Mouse (Mus musculus): ENCODE results near the gene Pecr. TPM values are rescaled to one million over a fixed set of nuclear protein-coding genes. Genes with fewer than 3 reads are reported as not detected.

Gene Pecr
- polyA plus RNA-seq, 2 experiments = 20.5 to 31.2 TPM

- H3K4me2 ChIP-seq (replicated peaks; ENCODE audit: low read depth, low read length, severe bottlenecking) = no peak overlapping the region
- H3K4me3 ChIP-seq (replicated peaks; ENCODE audit: low read length) = no peak overlapping the region
- H3K36me3 ChIP-seq (ENCODE audit: control insufficient read depth, insufficient read depth, low read length) = no peaks in the 10 kb centered on the region; the same call in 1 of the 2 replicates
- H3K4me1 ChIP-seq (ENCODE audit: control insufficient read depth, insufficient read depth, low read length) = no peaks in the 10 kb centered on the region
- no peaks in the 10 kb centered on the region for H3K9me3 ChIP-seq (ENCODE audit: control insufficient read depth, low read length)
- ATAC-seq (ENCODE audit: low FRiP score, low read depth) (no peak), DNase-seq (ENCODE audit: low spot score) (no peak)
- H3K27ac ChIP-seq (replicated peaks; ENCODE audit: low read depth, low read length) = no peak overlapping the region
- H3K9ac ChIP-seq (ENCODE audit: low read depth, low read length, severe bottlenecking) = no peak overlapping the region
- no peaks in the 10 kb centered on the region for H3K27me3 ChIP-seq (ENCODE audit: control insufficient read depth, insufficient read depth, low read length)
- WGBS = 85% methylated on average over 8 of the region's 8 CpGs
- TF ChIP-seq POLR2A (IDR thresholded peaks at IDR 0.05; ENCODE audit: borderline replicate concordance, extremely low read depth, insufficient read depth, insufficient read length) = no peak
Observed at GRCm38 (mm10) chr1:72295746-72296145, 11.6 kb upstream of the Pecr start.

- no peak for DNase-seq (ENCODE audit: low spot score)
- Histone ChIP-seq H3K4me2 (replicated peaks; ENCODE audit: low read depth, low read length, severe bottlenecking) (no peak overlapping the region), H3K4me3 (replicated peaks; ENCODE audit: low read length) (no peak overlapping the region), H3K9me3 (ENCODE audit: control insufficient read depth, low read length) (no peaks in the 10 kb centered on the region), H3K4me1 (ENCODE audit: control insufficient read depth, insufficient read depth, low read length) (no peaks in the 10 kb centered on the region), H3K9ac (ENCODE audit: low read depth, low read length, severe bottlenecking) (no peak overlapping the region), H3K36me3 (ENCODE audit: control insufficient read depth, insufficient read depth, low read length) (no peaks in the 10 kb centered on the region), H3K27me3 (ENCODE audit: control insufficient read depth, insufficient read depth, low read length) (no peaks in the 10 kb centered on the region), H3K27ac (replicated peaks; ENCODE audit: low read depth, low read length) (no peak overlapping the region)
- no peak for TF ChIP-seq POLR2A (IDR thresholded peaks at IDR 0.05; ENCODE audit: borderline replicate concordance, extremely low read depth, insufficient read depth, insufficient read length)
- 67% methylated on average over 4 of the region's 4 CpGs for WGBS
- no peak for ATAC-seq (ENCODE audit: low FRiP score, low read depth)
Observed at GRCm38 (mm10) chr1:72293869-72294663, 10.0 kb upstream of the Pecr start.

- no peak overlapping the region for H3K9ac ChIP-seq (ENCODE audit: low read depth, low read length, severe bottlenecking)
- H3K4me2 ChIP-seq (replicated peaks; ENCODE audit: low read depth, low read length, severe bottlenecking) = no peak overlapping the region
- no peak overlapping the region for H3K4me3 ChIP-seq (replicated peaks; ENCODE audit: low read length)
- no peaks in the 10 kb centered on the region for H3K4me1 ChIP-seq (ENCODE audit: control insufficient read depth, insufficient read depth, low read length)
- H3K27ac ChIP-seq (replicated peaks; ENCODE audit: low read depth, low read length) = no peak overlapping the region
- no peaks in the 10 kb centered on the region for H3K9me3 ChIP-seq (ENCODE audit: control insufficient read depth, low read length)
- H3K36me3 ChIP-seq (ENCODE audit: control insufficient read depth, insufficient read depth, low read length) = no peaks in the 10 kb centered on the region
- no peaks in the 10 kb centered on the region for H3K27me3 ChIP-seq (ENCODE audit: control insufficient read depth, insufficient read depth, low read length)
- WGBS = 81% methylated on average over 2 of the region's 2 CpGs
- ATAC-seq (ENCODE audit: low FRiP score, low read depth) = no peak
- DNase-seq (ENCODE audit: low spot score) = no peak
- TF ChIP-seq POLR2A (IDR thresholded peaks at IDR 0.05; ENCODE audit: borderline replicate concordance, extremely low read depth, insufficient read depth, insufficient read length) = no peak
Observed at GRCm38 (mm10) chr1:72291925-72292324, 7.8 kb upstream of the Pecr start.

GRCm38 (mm10) chr1:72291421-72291820 lies 7.3 kb upstream of the Pecr start:
- no peak for DNase-seq (ENCODE audit: low spot score)
- Histone ChIP-seq H3K4me3 (replicated peaks; ENCODE audit: low read length) (no peak overlapping the region), H3K4me1 (ENCODE audit: control insufficient read depth, insufficient read depth, low read length) (no peaks in the 10 kb centered on the region), H3K27ac (replicated peaks; ENCODE audit: low read depth, low read length) (no peak overlapping the region), H3K9ac (ENCODE audit: low read depth, low read length, severe bottlenecking) (no peak overlapping the region), H3K36me3 (ENCODE audit: control insufficient read depth, insufficient read depth, low read length) (no peaks in the 10 kb centered on the region), H3K4me2 (replicated peaks; ENCODE audit: low read depth, low read length, severe bottlenecking) (no peak overlapping the region), H3K27me3 (ENCODE audit: control insufficient read depth, insufficient read depth, low read length) (no peaks in the 10 kb centered on the region), H3K9me3 (ENCODE audit: control insufficient read depth, low read length) (no peaks in the 10 kb centered on the region)
- 89% methylated on average over 4 of the region's 4 CpGs for WGBS
- TF ChIP-seq POLR2A (IDR thresholded peaks at IDR 0.05; ENCODE audit: borderline replicate concordance, extremely low read depth, insufficient read depth, insufficient read length) = no peak
- ATAC-seq (ENCODE audit: low FRiP score, low read depth) = no peak

- WGBS = 98% methylated on average over 4 of the region's 4 CpGs
- H3K4me1 ChIP-seq (ENCODE audit: control insufficient read depth, insufficient read depth, low read length) = no peaks in the 10 kb centered on the region
Observed at GRCm38 (mm10) chr1:72290896-72291295, 6.8 kb upstream of the Pecr start.

More at GRCm38 (mm10) chr1:72290896-72291295, 6.8 kb upstream of the Pecr start:
- Histone ChIP-seq H3K4me3 (replicated peaks; ENCODE audit: low read length) (no peak overlapping the region), H3K9ac (ENCODE audit: low read depth, low read length, severe bottlenecking) (no peak overlapping the region), H3K9me3 (ENCODE audit: control insufficient read depth, low read length) (no peaks in the 10 kb centered on the region), H3K27me3 (ENCODE audit: control insufficient read depth, insufficient read depth, low read length) (no peaks in the 10 kb centered on the region), H3K27ac (replicated peaks; ENCODE audit: low read depth, low read length) (no peak overlapping the region), H3K36me3 (ENCODE audit: control insufficient read depth, insufficient read depth, low read length) (no peaks in the 10 kb centered on the region), H3K4me2 (replicated peaks; ENCODE audit: low read depth, low read length, severe bottlenecking) (no peak overlapping the region)
- no peak for ATAC-seq (ENCODE audit: low FRiP score, low read depth)
- no peak for TF ChIP-seq POLR2A (IDR thresholded peaks at IDR 0.05; ENCODE audit: borderline replicate concordance, extremely low read depth, insufficient read depth, insufficient read length)
- DNase-seq (ENCODE audit: low spot score) = no peak

All from limb, embryonic 14.5 days (tissue).